Mouse (Mus musculus) liver, postnatal 0 days (tissue): ENCODE measurements around the gene Psmb9.

ENCODE experiments used
- CTCF ChIP-seq: sonication (generic); IDR thresholded peaks from 2 replicates; pipeline ENCODE4 v1.5.1; 2016; ENCODE audit warnings: antibody characterized with exemption, low read depth
- EP300 ChIP-seq: IDR thresholded peaks from 2 replicates; pipeline ENCODE4 v1.6.1; 2016; ENCODE audit warnings: antibody characterized with exemption, low read depth, mild to moderate bottlenecking

DNA sequence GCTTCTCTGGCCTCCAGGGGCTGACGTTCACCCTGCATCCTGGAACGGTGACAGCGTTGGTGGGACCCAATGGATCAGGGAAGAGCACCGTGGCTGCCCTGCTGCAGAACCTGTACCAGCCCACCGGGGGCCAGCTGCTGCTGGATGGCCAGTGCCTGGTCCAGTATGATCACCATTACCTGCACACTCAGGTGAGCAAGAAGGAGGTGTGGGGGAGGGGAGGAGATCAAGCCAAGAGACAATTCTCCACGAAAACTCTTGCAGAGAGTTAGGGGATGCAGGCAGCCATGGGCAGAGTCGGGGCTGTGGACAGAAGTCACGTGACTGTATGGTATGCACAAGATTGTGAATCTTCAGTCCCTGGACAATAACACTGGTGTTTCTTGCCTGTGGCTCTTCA lies 5.9 kb upstream of the Psmb9 start:
- TF ChIP-seq CTCF: no peak
- TF ChIP-seq EP300: no peak
